Mouse (Mus musculus): ENCODE measurements around the gene Olfr790. TPM values are rescaled to one million over a fixed set of nuclear protein-coding genes. Genes with fewer than 3 reads are reported as not detected.

The Olfr790 gene
- polyA plus RNA-seq (2015; fragmentation: Nextera tagmentation; extraction: Ambion mirVana) = not detected in 2 replicates

DNA sequence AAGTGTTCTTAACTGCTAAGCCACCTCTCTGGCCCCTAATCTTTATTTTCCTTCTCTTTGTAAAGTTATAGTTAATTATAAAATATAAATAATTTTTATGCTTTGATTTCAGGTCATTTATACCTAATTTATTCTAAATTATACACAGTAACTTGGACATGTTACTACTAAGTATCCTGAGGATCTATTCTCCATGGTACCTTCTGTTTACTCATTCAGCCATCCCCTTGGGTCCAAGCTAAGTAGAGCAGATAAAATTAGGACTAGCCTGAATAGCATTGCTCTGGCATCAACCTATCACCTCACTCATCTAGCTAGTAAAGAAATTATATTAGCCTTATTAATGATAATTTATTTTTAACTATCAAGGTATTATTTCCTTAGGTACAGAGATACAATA lies at the start of gene Olfr790:
TSS of gene Olfr790 (plus strand) at position 301 of the 400 bp plus-strand sequence.
- no peak within 1 kb of the TSS for H3K27ac ChIP-seq (ENCODE audit: low read length)
- ATAC-seq (ENCODE audit: low read depth) = no peak
- no peaks in the 10 kb centered on the region for H3K9me3 ChIP-seq (ENCODE audit: control insufficient read depth, low read length)
- H3K4me1 ChIP-seq (replicated peaks; ENCODE audit: control insufficient read depth, insufficient read depth, low read length) = no peaks in the 10 kb centered on the region
- H3K36me3 ChIP-seq (ENCODE audit: control insufficient read depth, insufficient read depth, low read length) = no peaks in the 10 kb centered on the region
- no peak within 1 kb of the TSS for H3K4me2 ChIP-seq (ENCODE audit: low read depth, low read length)
- no peaks in the 10 kb centered on the region for H3K27me3 ChIP-seq (ENCODE audit: control insufficient read depth, insufficient read depth, low read depth, low read length)
- H3K9ac ChIP-seq (ENCODE audit: low read length) = no peak within 1 kb of the TSS
- H3K4me3 ChIP-seq (ENCODE audit: low read length) = no peak within 1 kb of the TSS

DNA sequence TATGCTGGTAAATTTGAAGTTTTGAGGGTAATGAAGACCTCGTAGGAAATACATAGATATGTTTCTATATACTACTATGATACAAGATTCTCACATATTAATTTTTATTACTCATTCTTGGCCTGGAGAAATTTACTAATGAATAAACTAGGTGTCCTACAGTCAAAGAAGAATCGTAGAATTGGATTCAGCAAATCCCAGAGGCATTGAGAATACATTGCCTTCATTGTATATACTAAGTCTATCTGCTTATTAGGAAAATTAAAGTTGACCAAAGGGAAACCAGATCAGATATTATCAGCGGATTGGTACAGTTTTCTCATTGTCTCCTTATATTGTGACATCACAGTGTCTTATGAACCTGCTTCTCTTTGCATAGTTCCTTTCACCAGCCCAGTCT lies 36.7 kb upstream of the Olfr790 start, which contains the start of gene Olfr787:
TSS of gene Olfr787 (plus strand) at position 301 of the 400 bp plus-strand sequence.
- Histone ChIP-seq H3K9me3 (ENCODE audit: control insufficient read depth, low read length) (no peaks in the 10 kb centered on the region), H3K27me3 (ENCODE audit: control insufficient read depth, insufficient read depth, low read depth, low read length) (no peaks in the 10 kb centered on the region), H3K9ac (ENCODE audit: low read length) (no peak within 1 kb of the TSS), H3K27ac (ENCODE audit: low read length) (no peak within 1 kb of the TSS), H3K4me1 (replicated peaks; ENCODE audit: control insufficient read depth, insufficient read depth, low read length) (no peaks in the 10 kb centered on the region), H3K36me3 (ENCODE audit: control insufficient read depth, insufficient read depth, low read length) (no peaks in the 10 kb centered on the region), H3K4me2 (ENCODE audit: low read depth, low read length) (no peak within 1 kb of the TSS), H3K4me3 (ENCODE audit: low read length) (no peak within 1 kb of the TSS)
- ATAC-seq (ENCODE audit: low read depth) = no peak
- WGBS = 76% methylated on average over 3 of the region's 3 CpGs

DNA sequence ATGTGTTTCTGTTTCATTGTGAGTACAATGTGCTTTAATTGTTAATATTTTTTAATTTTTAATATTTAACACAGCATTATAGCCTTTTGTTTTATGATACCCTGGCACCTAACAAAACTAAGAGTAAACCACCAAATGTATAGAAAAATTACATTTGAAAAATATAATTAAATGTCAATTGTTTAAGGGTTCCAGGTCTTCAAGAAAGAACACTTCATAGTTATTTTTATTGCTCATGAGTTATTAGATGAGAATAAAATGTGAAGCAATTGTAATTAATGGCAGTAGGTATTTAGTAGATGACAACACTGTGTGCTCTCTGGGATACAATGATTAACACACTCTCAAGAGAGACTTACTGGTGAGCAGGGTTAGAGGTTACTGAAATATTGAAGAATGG lies 27.6 kb upstream of the Olfr790 start, which contains the start of gene Olfr788:
TSS of gene Olfr788 (plus strand) at position 301 of the 400 bp plus-strand sequence.
- H3K9ac ChIP-seq (ENCODE audit: low read length) = no peak within 1 kb of the TSS
- no peak within 1 kb of the TSS for H3K4me3 ChIP-seq (ENCODE audit: low read length)
- H3K27me3 ChIP-seq (ENCODE audit: control insufficient read depth, insufficient read depth, low read depth, low read length) = no peaks in the 10 kb centered on the region
- H3K36me3 ChIP-seq (ENCODE audit: control insufficient read depth, insufficient read depth, low read length) = no peaks in the 10 kb centered on the region
- H3K9me3 ChIP-seq (ENCODE audit: control insufficient read depth, low read length) = no peaks in the 10 kb centered on the region
- no peak within 1 kb of the TSS for H3K4me2 ChIP-seq (ENCODE audit: low read depth, low read length)
- ATAC-seq (ENCODE audit: low read depth) = no peak
- H3K4me1 ChIP-seq (replicated peaks; ENCODE audit: control insufficient read depth, insufficient read depth, low read length) = no peaks in the 10 kb centered on the region
- no peak within 1 kb of the TSS for H3K27ac ChIP-seq (ENCODE audit: low read length)

DNA sequence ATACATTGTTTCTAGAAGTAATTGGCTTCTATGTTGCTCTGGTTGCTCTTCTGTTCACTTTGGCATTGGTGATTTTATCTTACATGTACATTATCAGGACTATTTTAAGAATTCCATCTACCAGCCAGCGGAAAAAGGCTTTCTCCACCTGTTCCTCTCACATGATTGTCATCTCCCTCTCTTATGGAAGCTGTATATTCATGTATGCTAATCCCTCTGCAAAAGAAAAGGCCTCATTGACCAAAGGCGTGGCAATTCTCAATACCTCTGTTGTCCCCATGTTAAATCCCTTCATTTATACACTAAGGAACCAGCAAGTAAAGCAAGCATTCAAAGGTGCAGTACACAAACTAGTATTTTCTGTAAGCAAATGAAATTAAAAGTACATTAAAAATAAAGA lies 25.0 kb upstream of the Olfr790 start:
- WGBS = 72% methylated on average over 2 of the region's 2 CpGs
- no peaks in the 10 kb centered on the region for H3K36me3 ChIP-seq (ENCODE audit: control insufficient read depth, insufficient read depth, low read length)
- no peak for ATAC-seq (ENCODE audit: low read depth)
- H3K27me3 ChIP-seq (ENCODE audit: control insufficient read depth, insufficient read depth, low read depth, low read length) = no peaks in the 10 kb centered on the region
- no peaks in the 10 kb centered on the region for H3K9me3 ChIP-seq (ENCODE audit: control insufficient read depth, low read length)
- H3K9ac ChIP-seq (ENCODE audit: low read length) = no peak overlapping the region
- no peak overlapping the region for H3K4me3 ChIP-seq (ENCODE audit: low read length)
- H3K4me1 ChIP-seq (replicated peaks; ENCODE audit: control insufficient read depth, insufficient read depth, low read length) = no peaks in the 10 kb centered on the region
- H3K4me2 ChIP-seq (ENCODE audit: low read depth, low read length) = no peak overlapping the region
- H3K27ac ChIP-seq (ENCODE audit: low read length) = no peak overlapping the region

DNA sequence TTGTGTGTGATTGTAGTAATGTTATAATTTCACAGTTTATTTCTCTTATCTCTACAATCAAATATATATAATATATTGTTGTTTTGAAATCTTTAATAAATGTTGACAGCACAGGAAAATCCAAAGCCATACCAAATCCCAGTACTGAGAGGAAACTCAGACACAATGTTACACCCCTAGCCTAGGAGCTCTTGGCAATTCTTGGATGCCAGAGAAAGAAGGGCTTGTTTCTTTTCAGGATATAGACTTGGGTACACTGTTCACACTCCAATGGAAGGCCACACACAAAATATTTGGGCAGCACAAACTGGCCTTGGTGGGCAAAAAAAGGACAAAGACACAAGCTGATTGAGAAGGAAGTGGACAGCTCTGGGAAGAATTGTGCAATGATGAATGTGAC lies 24.6 kb upstream of the Olfr790 start:
- H3K9me3 ChIP-seq (ENCODE audit: control insufficient read depth, low read length) = no peaks in the 10 kb centered on the region
- ATAC-seq (ENCODE audit: low read depth) = no peak
- H3K4me3 ChIP-seq (ENCODE audit: low read length) = no peak overlapping the region
- no peaks in the 10 kb centered on the region for H3K4me1 ChIP-seq (replicated peaks; ENCODE audit: control insufficient read depth, insufficient read depth, low read length)
- no peaks in the 10 kb centered on the region for H3K36me3 ChIP-seq (ENCODE audit: control insufficient read depth, insufficient read depth, low read length)
- H3K9ac ChIP-seq (ENCODE audit: low read length) = no peak overlapping the region
- no peak overlapping the region for H3K27ac ChIP-seq (ENCODE audit: low read length)
- H3K4me2 ChIP-seq (ENCODE audit: low read depth, low read length) = no peak overlapping the region
- no peaks in the 10 kb centered on the region for H3K27me3 ChIP-seq (ENCODE audit: control insufficient read depth, insufficient read depth, low read depth, low read length)

DNA sequence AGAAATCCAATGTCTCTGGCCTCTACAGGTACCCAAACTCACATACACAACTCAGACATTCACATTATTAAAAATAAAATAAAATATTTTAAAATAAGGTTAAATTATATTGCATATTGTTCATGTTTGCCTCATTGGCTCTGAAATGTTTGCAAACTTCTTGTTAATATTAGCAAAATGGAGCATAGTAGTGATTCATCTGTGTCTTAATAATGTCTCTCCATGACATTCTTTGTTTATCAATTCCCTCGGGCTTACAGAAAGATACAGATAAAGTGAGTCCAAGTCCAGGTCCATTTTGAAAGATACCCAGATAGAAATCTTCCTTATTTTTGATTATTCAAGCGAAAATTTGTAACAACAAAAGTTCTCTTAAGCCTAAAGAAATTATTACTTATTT lies 13.8 kb upstream of the Olfr790 start, which contains the start of gene Olfr789:
TSS of gene Olfr789 (plus strand) at position 301 of the 400 bp plus-strand sequence.
- 35% methylated on average over 2 of the region's 2 CpGs for WGBS
- no peak within 1 kb of the TSS for H3K27ac ChIP-seq (ENCODE audit: low read length)
- no peak for ATAC-seq (ENCODE audit: low read depth)
- H3K36me3 ChIP-seq (ENCODE audit: control insufficient read depth, insufficient read depth, low read length) = no peaks in the 10 kb centered on the region
- no peaks in the 10 kb centered on the region for H3K27me3 ChIP-seq (ENCODE audit: control insufficient read depth, insufficient read depth, low read depth, low read length)
- H3K4me2 ChIP-seq (ENCODE audit: low read depth, low read length) = no peak within 1 kb of the TSS
- no peak within 1 kb of the TSS for H3K9ac ChIP-seq (ENCODE audit: low read length)
- H3K9me3 ChIP-seq (ENCODE audit: control insufficient read depth, low read length) = no peaks in the 10 kb centered on the region
- no peaks in the 10 kb centered on the region for H3K4me1 ChIP-seq (replicated peaks; ENCODE audit: control insufficient read depth, insufficient read depth, low read length)
- H3K4me3 ChIP-seq (ENCODE audit: low read length) = no peak within 1 kb of the TSS

DNA sequence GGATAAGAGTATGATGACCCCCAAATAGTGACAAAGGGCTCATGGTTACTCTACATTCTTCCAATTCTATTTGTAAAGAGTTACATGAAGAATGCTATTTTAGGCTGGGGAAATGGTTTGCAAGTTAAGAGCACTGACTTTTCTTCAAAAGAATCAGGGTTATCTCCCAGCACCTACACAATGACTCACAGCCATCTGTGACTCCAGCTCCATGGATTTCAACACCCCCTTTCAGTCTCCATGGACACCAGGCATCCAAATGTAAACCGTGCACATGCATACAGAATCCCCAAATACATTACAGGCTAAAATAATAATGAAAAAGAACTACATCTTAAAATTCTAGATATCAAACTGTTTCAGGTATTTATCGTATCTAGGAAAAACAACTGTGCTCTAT lies 8.2 kb upstream of the Olfr790 start:
- Histone ChIP-seq H3K36me3 (ENCODE audit: control insufficient read depth, insufficient read depth, low read length) (no peaks in the 10 kb centered on the region), H3K4me3 (ENCODE audit: low read length) (no peak overlapping the region), H3K9ac (ENCODE audit: low read length) (no peak overlapping the region), H3K9me3 (ENCODE audit: control insufficient read depth, low read length) (no peaks in the 10 kb centered on the region), H3K4me1 (replicated peaks; ENCODE audit: control insufficient read depth, insufficient read depth, low read length) (no peaks in the 10 kb centered on the region), H3K27me3 (ENCODE audit: control insufficient read depth, insufficient read depth, low read depth, low read length) (no peaks in the 10 kb centered on the region), H3K4me2 (ENCODE audit: low read depth, low read length) (no peak overlapping the region), H3K27ac (ENCODE audit: low read length) (no peak overlapping the region)
- ATAC-seq (ENCODE audit: low read depth) = no peak
- 80% methylated on average over 2 of the region's 2 CpGs for WGBS

DNA sequence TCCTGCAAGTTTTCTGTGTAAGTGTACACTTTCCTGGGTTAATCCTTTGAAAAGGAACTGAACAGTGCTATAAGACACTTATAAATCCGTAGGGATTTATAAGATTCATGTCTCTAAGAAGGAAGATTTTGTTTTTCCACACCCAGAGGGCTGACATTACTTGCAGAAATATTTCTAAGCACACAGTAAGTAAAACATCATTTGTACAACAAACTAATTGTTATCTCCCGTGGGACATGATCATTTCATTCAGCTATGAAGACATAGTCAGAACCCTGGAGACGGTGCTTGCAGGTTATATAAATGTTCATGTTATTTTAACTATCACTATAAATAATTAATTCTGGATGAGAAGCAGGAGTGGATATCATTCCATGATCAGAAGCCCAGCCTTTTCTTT lies 23.2 kb downstream of the Olfr790 start, which contains the start of gene Olfr791:
TSS of gene Olfr791 (plus strand) at position 301 of the 400 bp plus-strand sequence.
- Histone ChIP-seq H3K27me3 (ENCODE audit: control insufficient read depth, insufficient read depth, low read depth, low read length) (no peaks in the 10 kb centered on the region), H3K9me3 (ENCODE audit: control insufficient read depth, low read length) (no peaks in the 10 kb centered on the region), H3K36me3 (ENCODE audit: control insufficient read depth, insufficient read depth, low read length) (no peaks in the 10 kb centered on the region), H3K4me1 (replicated peaks; ENCODE audit: control insufficient read depth, insufficient read depth, low read length) (no peaks in the 10 kb centered on the region), H3K4me3 (ENCODE audit: low read length) (no peak within 1 kb of the TSS), H3K9ac (ENCODE audit: low read length) (no peak within 1 kb of the TSS), H3K4me2 (ENCODE audit: low read depth, low read length) (no peak within 1 kb of the TSS), H3K27ac (ENCODE audit: low read length) (no peak within 1 kb of the TSS)
- 61% methylated on average over 3 of the region's 3 CpGs for WGBS
- ATAC-seq (ENCODE audit: low read depth) = no peak

DNA sequence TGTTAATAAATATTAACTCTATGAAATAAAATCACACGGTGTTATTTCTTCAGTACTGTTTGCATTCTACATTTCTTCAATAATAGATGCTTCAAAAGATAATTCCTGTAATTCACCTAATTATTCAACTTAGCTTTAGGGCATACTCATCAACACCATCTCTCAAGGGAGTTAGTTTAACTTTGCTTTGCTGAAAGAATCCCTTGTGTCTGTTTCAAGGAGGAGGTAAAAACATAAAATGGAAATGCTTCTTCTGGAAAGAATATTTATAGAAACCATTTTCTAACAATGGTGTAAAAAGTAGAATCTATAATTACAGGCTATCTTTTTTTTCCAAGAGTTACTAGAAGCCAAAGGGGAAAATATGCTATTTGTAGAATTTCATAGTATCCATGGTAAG lies 40.6 kb downstream of the Olfr790 start, which contains the start of gene Olfr792:
TSS of gene Olfr792 (plus strand) at position 301 of the 400 bp plus-strand sequence.
- H3K36me3 ChIP-seq (ENCODE audit: control insufficient read depth, insufficient read depth, low read length) = no peaks in the 10 kb centered on the region
- WGBS = 74% methylated on average over 1 of the region's 1 CpGs
- H3K4me2 ChIP-seq (ENCODE audit: low read depth, low read length) = no peak within 1 kb of the TSS
- no peak within 1 kb of the TSS for H3K4me3 ChIP-seq (ENCODE audit: low read length)
- no peaks in the 10 kb centered on the region for H3K9me3 ChIP-seq (ENCODE audit: control insufficient read depth, low read length)
- H3K4me1 ChIP-seq (replicated peaks; ENCODE audit: control insufficient read depth, insufficient read depth, low read length) = no peaks in the 10 kb centered on the region
- no peak within 1 kb of the TSS for H3K27ac ChIP-seq (ENCODE audit: low read length)
- no peak for ATAC-seq (ENCODE audit: low read depth)
- no peak within 1 kb of the TSS for H3K9ac ChIP-seq (ENCODE audit: low read length)
- H3K27me3 ChIP-seq (ENCODE audit: control insufficient read depth, insufficient read depth, low read depth, low read length) = no peaks in the 10 kb centered on the region

DNA sequence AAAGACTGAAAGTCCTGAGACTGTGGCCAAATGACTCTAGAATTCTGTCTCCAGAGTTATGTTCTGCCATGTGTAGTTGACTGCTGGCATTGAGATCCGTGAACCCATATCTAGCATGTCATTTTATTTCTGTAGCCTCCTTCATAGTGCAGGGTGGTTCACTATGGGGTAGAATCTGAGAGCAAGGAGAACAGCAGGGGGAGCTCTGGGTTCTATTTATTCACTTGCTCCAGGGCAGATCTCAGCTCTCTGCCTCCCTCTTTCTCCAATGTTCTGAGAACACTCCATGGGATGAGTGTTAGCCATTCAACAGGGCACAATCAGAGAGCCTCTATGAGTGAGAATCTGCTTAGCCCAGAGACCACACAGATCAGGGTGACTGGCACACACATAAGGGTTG lies 51.1 kb downstream of the Olfr790 start:
- 46% methylated on average over 1 of the region's 1 CpGs for WGBS
- H3K36me3 ChIP-seq (ENCODE audit: control insufficient read depth, insufficient read depth, low read length) = no peaks in the 10 kb centered on the region
- H3K4me1 ChIP-seq (replicated peaks; ENCODE audit: control insufficient read depth, insufficient read depth, low read length) = no peaks in the 10 kb centered on the region
- H3K27ac ChIP-seq (ENCODE audit: low read length) = no peak overlapping the region
- no peak overlapping the region for H3K4me3 ChIP-seq (ENCODE audit: low read length)
- no peaks in the 10 kb centered on the region for H3K27me3 ChIP-seq (ENCODE audit: control insufficient read depth, insufficient read depth, low read depth, low read length)
- H3K9me3 ChIP-seq (ENCODE audit: control insufficient read depth, low read length) = peaks cover 4% of the 10 kb centered on the region
- no peak overlapping the region for H3K9ac ChIP-seq (ENCODE audit: low read length)
- no peak overlapping the region for H3K4me2 ChIP-seq (ENCODE audit: low read depth, low read length)
- ATAC-seq (ENCODE audit: low read depth) = no peak
